Mouse (Mus musculus) heart, embryonic 12.5 days (tissue): ENCODE measurements around the gene Klhl42. TPM values are rescaled to one million over a fixed set of nuclear protein-coding genes. Genes with fewer than 3 reads are reported as not detected.

Experiments
- ATAC-seq: fragments of 200-750 bp; cut with Nextera tagmentation; 2 replicates; pipeline ENCODE4 v1.8.0; 2017; ENCODE audit warnings: moderate TSS enrichment, moderate library complexity; ENCODE audit not compliant: insufficient number of reproducible peaks, low FRiP score
- H3K27ac ChIP-seq: fragments of 300-500 bp; sonication (generic); 2 replicates; pipeline ENCODE4 v1.5.1; 2016; ENCODE audit warnings: mild to moderate bottlenecking, moderate library complexity; ENCODE audit not compliant: poor library complexity, severe bottlenecking
- H3K27me3 ChIP-seq: fragments of 300-500 bp; sonication (generic); replicated peaks from 2 replicates; pipeline ENCODE4 v1.6.1; 2016; ENCODE audit warnings: mild to moderate bottlenecking, moderate library complexity
- H3K36me3 ChIP-seq: fragments of 300-500 bp; sonication (generic); 2 replicates; pipeline ENCODE4 v1.6.1; 2016; ENCODE audit warnings: mild to moderate bottlenecking, moderate library complexity
- H3K4me1 ChIP-seq: fragments of 300-500 bp; sonication (generic); replicated peaks from 2 replicates; pipeline ENCODE4 v1.6.1; 2016; ENCODE audit warnings: mild to moderate bottlenecking
- H3K4me2 ChIP-seq: fragments of 300-500 bp; sonication (generic); 2 replicates; pipeline ENCODE4 v1.6.1; 2016; ENCODE audit warnings: mild to moderate bottlenecking, moderate library complexity
- H3K4me3 ChIP-seq: fragments of 300-500 bp; sonication (generic); 2 replicates; pipeline ENCODE4 v1.5.1; 2016; ENCODE audit warnings: mild to moderate bottlenecking
- H3K9ac ChIP-seq: fragments of 300-500 bp; sonication (generic); 2 replicates; pipeline ENCODE4 v1.6.1; 2016; ENCODE audit warnings: mild to moderate bottlenecking, moderate library complexity
- H3K9me3 ChIP-seq: fragments of 300-500 bp; sonication (generic); replicated peaks from 2 replicates; pipeline ENCODE4 v1.6.1; 2016; ENCODE audit warnings: mild to moderate bottlenecking, moderate library complexity
- WGBS: fragments of 180-500 bp; shearing (Covaris S2); methylation state at CpG from one replicate; pipeline ENCODE4 v1.1.7; 2016; 5-methylcytosine and 5-hydroxymethylcytosine counted together
- polyA plus RNA-seq: library from polyadenylated mRNA; unstranded; fragments of >200 nt; fragmentation: Nextera tagmentation; extraction: Ambion mirVana; gene quantifications from 2 replicates; pipeline ENCODE4 v1.2.1, GENCODE M21; 2016

The Klhl42 gene
- polyA plus RNA-seq, 1 experiment from 2014 or later, result 7.9 TPM

DNA sequence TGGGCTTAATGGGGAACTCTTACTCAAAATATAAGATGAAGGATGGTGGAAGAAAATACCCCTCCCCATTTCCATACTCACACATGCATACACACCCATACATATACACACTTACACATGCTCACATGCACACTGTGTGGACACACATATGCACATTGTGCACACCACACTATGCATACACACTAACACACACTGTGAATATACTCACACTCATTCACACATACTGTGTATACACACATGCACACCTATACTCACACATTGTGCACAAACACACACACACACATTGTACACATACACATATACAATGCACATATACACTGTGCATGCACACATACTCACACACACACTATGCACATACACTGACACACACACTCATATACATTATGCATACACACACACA is 60.7 kb downstream of the Klhl42 start:
- Histone ChIP-seq H3K36me3 (no peaks in the 10 kb centered on the region), H3K4me3 (no peak overlapping the region), H3K27ac (no peak overlapping the region), H3K9ac (no peak overlapping the region), H3K9me3 (no peaks in the 10 kb centered on the region), H3K4me2 (no peak overlapping the region), H3K27me3 (no peaks in the 10 kb centered on the region), H3K4me1 (no peaks in the 10 kb centered on the region)
- no peak for ATAC-seq

DNA sequence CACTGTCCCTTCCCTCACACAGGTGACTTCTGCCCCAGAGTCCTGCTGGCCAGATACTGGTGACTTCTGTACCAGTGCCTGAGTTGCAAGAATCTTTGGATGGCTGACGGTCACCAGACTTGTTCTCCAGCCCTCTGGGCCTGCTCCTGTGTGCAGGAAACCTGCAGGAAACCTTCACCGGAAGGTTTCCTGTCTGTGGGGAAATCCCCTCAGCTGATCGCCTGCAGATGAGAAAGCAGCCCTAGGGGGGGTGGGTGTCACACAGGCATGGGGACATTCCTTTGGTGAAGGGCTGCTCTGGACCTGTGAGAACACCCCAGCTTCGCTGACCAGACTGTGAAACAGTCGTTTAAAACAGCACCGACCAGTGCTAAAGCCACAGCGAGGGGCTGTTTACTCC is 63.9 kb downstream of the Klhl42 start:
- no peaks in the 10 kb centered on the region; the same call in 1 of the 2 replicates for H3K9me3 ChIP-seq
- H3K4me3 ChIP-seq, result no peak overlapping the region
- H3K27ac ChIP-seq, result no peak overlapping the region
- no peak overlapping the region for H3K9ac ChIP-seq
- H3K27me3 ChIP-seq, result no peaks in the 10 kb centered on the region
- no peak overlapping the region for H3K4me2 ChIP-seq
- ATAC-seq, result no peak
- 50% methylated on average over 7 of the region's 7 CpGs for WGBS
- no peaks in the 10 kb centered on the region for H3K36me3 ChIP-seq
- no peaks in the 10 kb centered on the region for H3K4me1 ChIP-seq

DNA sequence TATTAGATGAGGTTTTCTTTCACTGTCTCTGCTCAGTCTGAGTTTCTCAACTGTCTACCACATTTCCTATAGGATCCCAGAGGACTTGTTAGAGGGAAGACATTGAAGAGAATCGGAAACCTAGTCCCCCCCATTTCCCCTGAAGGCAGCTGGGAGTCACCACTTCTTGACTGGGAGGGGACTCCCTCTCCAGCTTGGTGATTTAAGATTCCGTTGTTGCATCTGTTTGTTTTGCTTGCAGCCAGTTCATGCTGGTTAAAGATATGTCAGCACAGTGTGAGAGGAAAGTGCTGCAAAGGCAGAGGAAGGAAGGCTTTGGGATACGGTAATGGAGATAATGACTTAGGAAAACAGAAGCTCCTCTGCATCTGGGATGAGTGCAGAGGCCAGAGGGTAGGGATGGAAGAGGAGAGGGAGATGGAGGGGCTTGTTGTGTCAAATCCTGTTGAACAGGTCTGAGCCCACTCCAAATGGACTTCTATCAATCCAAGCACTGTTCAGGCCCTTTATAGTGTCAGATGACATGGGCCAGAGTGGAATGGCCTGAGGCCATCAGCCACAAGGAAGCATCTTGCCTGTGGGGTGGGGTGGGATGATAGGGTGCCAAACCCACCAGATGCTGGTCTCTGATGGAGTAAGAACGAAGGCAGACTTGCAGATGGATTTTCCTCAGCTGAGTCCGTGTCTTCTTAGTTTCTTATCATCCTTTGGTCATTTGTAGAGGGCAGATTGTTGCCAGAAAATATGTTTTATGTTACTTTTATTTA is 70.8 kb downstream of the Klhl42 start:
- WGBS, result 22% methylated on average over 5 of the region's 5 CpGs
- Histone ChIP-seq H3K4me2 (no peak overlapping the region), H3K9me3 (no peaks in the 10 kb centered on the region; the same call in 1 of the 2 replicates), H3K4me1 (peaks cover 4% of the 10 kb centered on the region; the same call in 1 of the 2 replicates), H3K4me3 (no peak overlapping the region), H3K36me3 (no peaks in the 10 kb centered on the region), H3K9ac (no peak overlapping the region), H3K27ac (no peak overlapping the region), H3K27me3 (no peaks in the 10 kb centered on the region)
- ATAC-seq, result peak; percentile 83

Other genes with a start within 250 kb of the Klhl42 start
- gene Smco2, start 241.3 kb upstream of the Klhl42 start, polyA plus RNA-seq, result not detected in 2 replicates
- 83.9 and 84.8 TPM in 2 replicates for gene Ppfibp1, start 202.9 kb upstream of the Klhl42 start, polyA plus RNA-seq
- 0.17 and 0.23 TPM in 2 replicates for gene 1700034J05Rik, start 137.0 kb upstream of the Klhl42 start, polyA plus RNA-seq
- 0.83 and 1.1 TPM in 2 replicates for gene Rep15, start 58.8 kb upstream of the Klhl42 start, polyA plus RNA-seq
- gene Mrps35, start 48.6 kb upstream of the Klhl42 start, polyA plus RNA-seq, result 110 and 119 TPM in 2 replicates
- gene Mansc4, start 4.3 kb upstream of the Klhl42 start, polyA plus RNA-seq, result 0.46 and 0.67 TPM in 2 replicates
- 5.5 and 5.8 TPM in 2 replicates for gene Pthlh, start 172.8 kb downstream of the Klhl42 start, polyA plus RNA-seq